Mouse (Mus musculus): ENCODE data around the gene Nmbr.
A peak's percentile ranks its signal among the peaks of the same experiment; 100 is the strongest.

Gene Nmbr

DNA sequence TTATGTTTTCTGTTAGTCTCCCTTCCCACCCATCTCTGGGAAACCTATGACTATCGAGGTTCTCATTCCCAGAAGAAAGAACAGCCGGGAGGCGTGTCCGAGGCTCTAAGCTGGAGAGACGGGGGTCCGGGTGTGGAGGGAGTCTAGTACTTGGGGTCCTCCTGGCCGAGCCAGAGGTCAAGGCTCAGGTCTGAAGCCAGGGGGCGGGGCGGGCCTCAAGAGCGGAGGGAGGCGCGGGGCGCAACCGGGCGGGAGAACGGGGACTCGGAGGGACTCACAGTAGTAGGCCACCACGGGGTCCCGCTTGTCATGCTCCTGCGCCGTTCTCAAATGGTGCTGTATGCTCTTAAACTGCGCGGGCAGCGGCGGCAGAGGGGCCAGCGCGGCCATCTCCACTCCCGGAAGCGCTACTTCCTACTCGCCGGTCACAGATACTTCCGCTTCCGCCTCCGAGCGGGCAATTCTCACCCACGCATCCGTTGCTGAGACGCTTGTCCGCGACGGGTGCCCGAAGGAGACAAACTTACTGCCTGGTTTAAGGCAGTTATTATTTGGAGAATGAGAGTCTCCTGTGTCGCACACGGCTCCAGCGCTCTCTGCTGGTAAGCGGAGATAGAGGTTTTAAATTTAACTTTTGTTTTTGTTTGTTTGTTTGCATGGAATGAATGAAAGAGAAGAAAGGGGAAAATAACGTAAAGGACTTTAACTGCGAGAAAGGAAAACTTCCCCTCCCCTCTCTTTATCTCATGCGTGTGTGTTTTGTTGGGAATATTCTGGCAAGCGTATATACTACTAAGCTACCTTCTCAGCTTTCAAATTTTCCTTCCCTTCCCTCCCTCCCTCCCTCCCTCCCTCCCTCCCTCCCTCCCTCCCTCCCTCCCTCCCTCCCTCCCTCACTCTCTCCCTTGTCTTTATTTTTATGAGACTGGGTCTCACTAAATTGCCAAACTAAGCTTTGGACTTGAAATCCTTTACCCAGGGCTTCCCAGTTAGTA is at the start of gene Nmbr, which contains the start of gene Vta1:
Gene Nmbr (plus strand): TSS at position 520 of the 995 bp plus-strand sequence.
Gene Vta1 (minus strand): TSS at position 489 of the 995 bp plus-strand sequence.
- peak; percentile 71 for DNase-seq (ENCODE audit: low read depth, low spot score)

DNA sequence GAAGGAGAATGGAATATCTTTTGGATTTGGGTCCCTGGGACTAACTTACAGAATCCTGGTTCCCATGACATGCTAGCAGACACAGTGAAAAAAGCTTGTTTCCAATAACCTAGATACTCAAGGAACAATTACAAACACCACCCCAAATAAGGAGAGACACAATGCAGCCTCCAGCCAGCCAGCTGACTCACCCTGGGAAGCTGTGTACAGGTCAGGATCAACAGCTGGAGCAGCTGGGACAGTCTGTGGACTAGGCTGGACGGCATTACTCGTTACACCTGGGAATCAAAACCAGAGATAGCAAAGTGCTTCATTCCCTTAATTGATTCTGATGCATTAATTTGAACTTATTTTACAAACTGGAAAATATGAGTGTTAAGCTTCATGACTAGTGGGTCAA is 44.5 kb upstream of the Nmbr start:
- DNase-seq (ENCODE audit: low read depth, low spot score): no peak

DNA sequence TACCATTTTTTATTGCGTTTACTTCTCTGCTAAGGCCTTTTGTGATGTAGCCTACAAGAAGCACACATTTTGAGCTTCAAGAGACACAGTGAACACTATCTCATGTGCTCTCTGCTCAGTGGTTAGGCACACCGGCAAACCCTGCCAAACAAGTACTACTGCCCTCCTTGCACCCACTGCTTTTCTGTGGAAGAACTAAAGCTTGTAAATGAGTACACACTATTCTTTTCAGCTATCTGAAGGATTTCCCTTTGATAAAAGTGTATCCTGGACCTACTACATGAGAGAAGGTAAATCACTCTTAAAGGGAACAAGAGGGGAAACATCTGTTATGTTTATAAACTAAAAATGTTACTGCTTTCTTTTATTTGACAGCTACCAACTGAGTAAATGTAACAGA is 39.2 kb upstream of the Nmbr start:
- no peak for DNase-seq (ENCODE audit: low read depth, low spot score)

DNA sequence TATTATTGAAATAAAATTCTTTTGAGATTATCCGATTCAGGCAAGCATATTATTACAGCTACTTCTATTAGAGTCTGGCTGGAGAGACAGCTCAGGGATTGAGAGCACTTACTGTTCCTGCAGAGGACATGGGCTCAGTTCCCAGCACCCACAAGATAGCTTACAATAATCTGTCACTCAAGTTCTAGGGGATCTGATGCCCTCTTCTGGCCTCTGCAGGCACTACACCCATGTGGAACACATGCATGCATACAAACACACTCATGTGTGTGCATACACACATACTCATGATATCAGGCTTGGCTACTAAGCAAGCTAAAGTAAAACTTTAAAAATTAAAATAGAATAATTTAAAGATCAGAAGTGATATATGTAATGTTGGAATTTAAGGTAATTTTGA is 19.7 kb upstream of the Nmbr start:
- DNase-seq (ENCODE audit: low read depth, low spot score): no peak

DNA sequence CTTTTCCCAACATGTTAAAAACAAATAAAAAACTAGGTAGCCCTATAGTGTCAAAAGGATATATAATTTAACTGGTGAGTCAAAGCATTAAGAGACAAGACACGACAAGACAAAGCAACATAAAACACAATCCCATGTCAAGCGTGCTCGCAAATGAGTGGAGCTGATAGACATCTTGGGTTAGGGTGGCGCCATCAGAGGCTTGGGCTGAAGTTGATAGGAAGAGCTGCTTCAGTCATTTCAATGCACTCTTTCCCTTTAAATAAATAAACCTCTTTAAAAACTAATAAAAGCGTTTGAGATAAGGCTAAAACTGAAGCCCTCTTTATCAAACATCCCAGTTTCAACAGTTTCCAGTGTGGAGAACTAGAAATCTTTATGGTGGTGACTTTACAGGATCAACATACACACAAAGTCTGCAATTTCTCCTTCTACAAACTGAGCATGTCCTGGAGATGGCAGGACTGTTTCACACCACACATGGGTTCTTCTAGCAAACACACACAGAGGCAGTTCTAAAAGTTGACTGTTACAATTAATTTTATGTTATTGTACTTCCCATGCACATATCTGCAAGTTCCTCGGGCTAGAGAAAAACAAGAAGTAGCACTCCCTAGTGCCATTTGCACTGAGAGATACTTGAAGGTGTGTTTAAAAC is 16.5 kb upstream of the Nmbr start:
- DNase-seq (ENCODE audit: low read depth, low spot score): no peak

DNA sequence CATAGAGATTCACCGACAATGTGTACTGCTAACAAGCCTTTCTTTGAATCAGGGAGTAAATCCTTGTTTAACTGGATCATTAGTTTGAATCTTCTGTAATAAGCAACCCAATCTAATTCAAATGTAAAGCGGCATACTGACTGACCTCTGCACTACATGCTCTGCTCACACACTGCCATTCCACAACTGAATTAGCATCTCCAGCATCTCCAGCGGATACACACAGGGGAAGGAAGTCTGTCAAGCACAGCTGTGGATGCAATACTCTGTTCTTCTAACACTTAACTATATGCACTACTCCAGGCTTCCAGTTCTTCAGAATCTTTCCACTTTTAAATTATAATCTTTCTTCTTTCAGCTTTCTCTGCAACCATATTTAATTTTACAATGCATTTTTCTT is 15.0 kb upstream of the Nmbr start:
- DNase-seq (ENCODE audit: low read depth, low spot score): no peak

DNA sequence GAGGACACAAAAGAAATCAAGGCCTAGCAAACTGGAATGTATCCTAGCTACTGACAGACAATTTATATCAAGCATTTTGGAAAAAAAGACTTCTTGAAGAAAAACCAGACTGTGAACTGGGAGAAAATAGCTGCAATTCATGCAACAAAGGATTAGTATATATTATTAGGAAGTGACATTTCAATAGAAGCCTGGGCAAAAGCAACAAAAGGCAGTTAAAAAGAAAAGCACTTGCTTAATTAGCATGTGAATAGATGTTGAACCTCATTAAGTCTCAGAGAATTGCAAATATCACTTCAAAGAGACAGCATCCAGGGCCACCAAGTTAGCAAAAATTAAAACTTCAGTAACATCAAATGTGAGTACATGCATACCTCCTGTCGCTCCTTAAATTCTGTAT is 2.2 kb upstream of the Nmbr start:
- no peak for DNase-seq (ENCODE audit: low read depth, low spot score)

DNA sequence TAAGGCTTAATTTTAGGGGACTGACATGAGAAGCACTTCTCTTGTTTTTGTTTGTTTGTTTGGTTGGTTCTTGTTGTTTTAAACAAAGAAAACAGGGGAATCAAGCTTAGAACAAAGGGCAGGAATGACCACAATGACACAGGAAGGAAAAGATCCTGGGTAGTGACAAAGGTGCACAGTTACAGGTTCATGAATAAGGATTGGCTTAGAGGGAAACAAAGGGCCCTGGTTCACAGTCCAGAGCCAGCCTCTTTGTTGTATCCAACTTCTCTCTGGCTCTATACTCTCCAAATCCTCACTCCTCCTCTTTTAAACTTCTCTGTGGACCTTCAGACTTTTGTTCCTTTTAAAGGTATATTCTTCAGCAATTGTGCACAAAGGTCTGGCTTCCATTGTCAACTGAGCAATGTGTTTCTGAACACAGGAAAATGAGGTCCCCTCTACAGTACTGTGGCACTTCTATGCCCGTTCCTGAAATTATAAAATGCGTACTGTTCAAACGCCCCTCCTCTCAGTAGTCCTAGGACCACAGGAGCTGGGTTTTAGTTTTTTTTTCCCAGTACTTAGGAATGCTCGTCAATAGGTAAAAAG is 1.5 kb upstream of the Nmbr start:
- no peak for DNase-seq (ENCODE audit: low read depth, low spot score)

DNA sequence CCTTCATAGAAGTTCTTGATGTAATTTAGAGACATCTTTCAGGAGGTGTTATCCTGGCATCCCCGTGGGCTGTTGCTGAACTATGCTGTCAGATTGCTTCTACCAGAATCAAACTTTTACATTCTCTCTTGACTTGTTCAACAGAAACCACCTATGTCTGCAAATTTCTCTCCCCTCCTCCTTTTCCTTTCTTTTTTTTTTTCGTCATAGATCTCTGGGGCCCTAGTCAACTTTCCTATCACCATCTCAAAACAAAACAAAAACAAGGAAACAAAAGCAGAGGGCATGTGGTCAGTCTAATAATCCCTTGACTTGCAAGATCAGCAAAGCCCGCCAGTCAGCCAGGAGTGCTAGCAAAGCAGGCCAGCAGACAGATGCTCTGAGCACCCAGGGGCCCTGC is 12.7 kb downstream of the Nmbr start, which contains the start of gene Gje1:
Gene Gje1 (minus strand): TSS at position 101 of the 400 bp plus-strand sequence.
- no peak for DNase-seq (ENCODE audit: low read depth, low spot score)

DNA sequence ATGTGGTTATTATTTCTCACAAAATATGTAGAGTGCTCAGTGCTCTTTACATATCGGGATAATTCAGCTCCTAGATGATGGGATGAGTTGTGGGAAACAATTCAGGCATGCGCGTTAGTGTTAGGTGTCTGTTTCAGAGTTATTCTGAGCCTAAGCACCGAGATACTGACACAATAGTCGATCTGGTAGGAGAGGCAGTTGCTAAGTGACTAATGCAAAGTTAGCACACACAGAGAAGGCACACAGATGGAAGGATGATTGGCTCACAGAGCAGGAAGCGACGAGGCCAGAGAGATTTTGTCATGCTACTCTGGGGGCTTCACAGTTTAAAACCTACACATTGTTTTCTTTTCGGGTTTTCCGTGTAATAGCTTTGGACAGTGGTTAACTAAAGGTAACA is 20.3 kb downstream of the Nmbr start:
- DNase-seq (ENCODE audit: low read depth, low spot score): no peak

DNA sequence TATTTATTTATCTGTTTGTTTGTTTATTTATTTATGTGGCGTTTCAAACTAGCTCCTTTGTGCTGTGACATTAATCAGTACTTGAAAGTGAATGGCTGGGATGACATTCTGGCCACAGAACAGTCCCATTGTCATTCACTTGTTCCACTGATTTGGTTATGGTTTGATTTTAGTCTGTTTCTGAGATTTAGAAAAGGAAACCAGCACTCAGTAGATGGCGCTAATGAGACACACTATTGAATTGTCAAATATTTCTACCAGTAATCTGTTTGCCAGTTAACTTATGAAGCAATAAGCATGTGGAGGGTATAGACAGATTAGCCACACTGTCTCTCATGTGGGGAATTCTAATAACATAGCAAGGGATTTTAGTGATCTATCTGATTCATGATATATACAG is 28.9 kb downstream of the Nmbr start:
- DNase-seq (ENCODE audit: low read depth, low spot score): no peak

DNA sequence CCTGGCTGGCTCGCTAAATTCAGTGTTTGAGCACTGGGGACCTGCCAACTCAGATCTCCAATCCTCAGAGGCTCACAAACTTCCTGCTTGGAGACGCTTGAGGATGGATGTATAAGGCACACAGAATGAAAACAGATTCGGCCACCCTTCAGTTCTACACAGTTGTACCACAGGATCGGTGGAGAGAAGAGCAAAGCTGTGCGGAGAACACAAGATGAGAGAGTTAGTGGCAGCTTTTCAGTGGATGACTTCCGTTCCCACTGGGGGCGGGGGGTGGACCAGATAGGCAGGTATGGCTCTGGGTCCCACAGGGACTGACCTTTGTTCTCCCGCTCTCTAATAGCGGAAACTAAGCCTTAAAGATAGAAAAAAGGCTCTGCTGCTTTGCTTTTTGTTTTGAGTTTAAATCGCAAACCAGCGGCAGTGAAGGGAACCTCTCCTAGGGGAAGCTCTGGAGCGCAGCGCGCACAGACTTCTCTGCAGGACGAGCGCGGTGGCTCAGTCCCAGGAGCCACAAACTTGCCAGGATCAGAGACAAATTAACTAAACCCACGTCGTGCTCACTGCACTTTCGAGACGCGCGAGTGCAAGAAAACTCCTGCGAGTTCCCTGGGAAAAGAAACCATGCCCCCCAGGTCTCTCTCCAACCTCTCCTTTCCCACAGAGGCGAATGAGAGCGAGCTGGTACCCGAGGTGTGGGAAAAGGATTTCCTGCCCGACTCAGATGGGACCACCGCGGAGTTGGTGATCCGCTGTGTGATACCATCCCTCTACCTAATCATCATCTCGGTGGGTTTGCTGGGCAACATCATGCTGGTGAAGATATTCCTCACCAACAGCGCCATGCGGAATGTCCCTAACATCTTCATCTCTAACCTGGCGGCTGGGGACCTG is 54.5 kb downstream of the Nmbr start:
- peak; percentile 11 for DNase-seq (ENCODE audit: low read depth, low spot score)

DNA sequence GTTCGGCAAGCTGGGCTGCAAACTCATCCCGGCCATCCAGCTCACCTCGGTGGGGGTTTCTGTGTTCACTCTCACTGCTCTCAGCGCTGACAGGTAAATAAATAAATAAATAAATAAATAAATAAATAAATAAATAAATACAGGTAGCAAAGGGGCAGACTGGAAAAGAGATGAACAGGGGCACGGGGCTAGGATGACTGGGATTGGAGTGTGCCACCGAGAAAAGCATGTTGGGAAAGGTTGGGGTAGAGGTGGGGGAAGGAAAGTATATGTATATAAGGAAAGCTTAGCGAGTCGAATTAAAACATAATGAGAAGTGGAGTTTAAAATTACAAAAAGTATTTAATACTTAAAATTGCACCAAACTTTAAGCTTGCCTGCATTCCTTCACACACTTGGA is 55.2 kb downstream of the Nmbr start:
- DNase-seq (ENCODE audit: low read depth, low spot score): no peak

DNA sequence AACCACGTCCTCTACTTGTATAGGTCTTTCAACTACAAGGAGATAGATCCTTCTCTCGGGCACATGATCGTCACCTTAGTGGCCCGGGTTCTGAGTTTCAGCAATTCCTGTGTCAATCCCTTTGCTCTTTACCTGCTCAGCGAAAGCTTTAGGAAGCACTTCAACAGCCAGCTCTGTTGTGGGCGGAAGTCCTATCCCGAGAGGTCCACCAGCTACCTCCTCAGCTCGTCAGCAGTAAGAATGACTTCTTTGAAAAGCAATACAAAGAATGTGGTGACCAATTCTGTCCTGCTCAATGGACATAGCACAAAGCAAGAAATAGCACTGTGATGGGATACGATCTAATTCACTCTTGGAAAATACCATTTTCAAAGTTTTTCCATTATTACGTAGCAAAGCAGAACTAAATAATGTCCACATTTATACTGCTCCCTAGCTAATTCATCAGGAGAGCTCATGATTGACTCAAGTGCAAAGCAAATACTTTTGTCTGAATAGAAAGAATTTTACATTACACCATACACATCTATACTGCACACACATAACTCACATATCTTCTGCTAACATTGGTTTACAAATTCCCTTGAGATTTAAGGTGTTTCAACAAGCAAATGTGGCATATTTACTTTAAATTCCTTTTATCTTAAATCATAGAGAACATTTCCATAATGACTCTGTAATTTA is 65.0 kb downstream of the Nmbr start:
- DNase-seq (ENCODE audit: low read depth, low spot score): no peak

DNA sequence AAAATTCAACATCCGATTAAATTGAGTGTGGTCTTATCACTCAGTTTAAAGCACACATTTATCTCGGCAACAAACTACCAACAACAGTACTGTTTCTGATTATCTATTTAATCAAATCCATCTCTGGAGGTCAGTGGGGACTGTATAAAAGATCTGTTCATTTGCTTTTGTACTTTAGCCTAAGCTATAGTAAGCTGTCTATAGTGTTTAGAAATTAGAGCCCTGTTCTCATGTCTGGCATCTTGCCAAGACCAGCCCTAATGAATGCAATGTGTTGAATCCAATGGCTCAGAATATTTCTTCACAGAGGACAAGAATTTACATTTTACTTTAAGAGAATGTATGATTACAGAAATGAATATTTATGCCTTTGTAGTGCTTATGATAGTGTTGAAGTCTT is 69.1 kb downstream of the Nmbr start:
- DNase-seq (ENCODE audit: low read depth, low spot score): no peak

DNA sequence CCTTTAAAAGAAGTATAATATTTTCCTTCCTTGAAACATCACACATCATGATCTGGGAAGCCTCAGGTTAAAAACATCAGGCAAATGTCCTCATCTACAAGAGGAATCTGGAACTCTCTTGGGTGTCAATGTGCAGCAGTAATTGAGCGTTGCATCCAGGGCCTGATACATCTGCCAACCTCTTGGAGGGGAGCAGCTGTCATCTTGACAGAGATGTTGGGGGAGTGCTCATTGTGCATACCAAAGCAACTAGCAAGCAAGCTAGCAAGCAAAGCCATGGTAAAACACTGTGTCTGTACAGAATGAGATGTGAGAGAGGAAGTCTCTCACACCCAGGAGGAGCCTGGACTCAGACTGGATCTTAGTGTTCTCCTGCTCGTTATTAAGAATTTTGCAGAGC is 84.6 kb downstream of the Nmbr start:
- DNase-seq (ENCODE audit: low read depth, low spot score): no peak

DNA sequence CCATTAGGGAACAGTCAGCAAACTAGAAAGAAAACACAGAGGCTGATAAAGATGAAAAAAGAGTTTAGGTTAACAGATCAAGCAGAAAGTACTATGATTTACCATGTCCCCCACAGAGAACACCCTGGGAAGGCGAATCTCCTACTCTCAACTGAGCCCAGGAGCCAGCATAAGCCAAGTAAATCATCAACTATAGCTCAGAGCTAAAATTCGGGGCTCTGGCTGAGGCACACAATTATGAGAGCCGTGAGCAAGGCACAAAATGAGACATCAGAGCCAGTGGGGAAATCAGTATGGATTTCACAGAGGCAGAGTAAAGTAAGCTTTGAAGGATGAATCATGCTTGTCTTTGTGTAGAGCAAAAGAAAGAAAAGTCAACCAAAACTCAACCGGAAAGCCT is 111.6 kb downstream of the Nmbr start:
- no peak for DNase-seq (ENCODE audit: low read depth, low spot score)

All from WW6 (cell line).